Mouse (Mus musculus) liver, embryonic 11.5 days (tissue): ENCODE results near the gene Rhbdf1. TPM values are rescaled to one million over a fixed set of nuclear protein-coding genes. Genes with fewer than 3 reads are reported as not detected.

Experiments
- ATAC-seq: fragments of 200-750 bp; cut with Nextera tagmentation; replicated peaks from 2 replicates; pipeline ENCODE4 v1.8.0; 2017; ENCODE audit warnings: moderate number of reproducible peaks, mild to moderate bottlenecking, moderate TSS enrichment, moderate library complexity; ENCODE audit not compliant: low FRiP score
- DNase-seq: peaks from one replicate; pipeline ENCODE4 v3.0.0-alpha.2; 2017; ENCODE audit warnings: low spot score
- H3K27ac ChIP-seq: fragments of 300-500 bp; sonication (generic); 2 replicates; pipeline ENCODE4 v1.5.1; 2014; ENCODE audit warnings: mild to moderate bottlenecking, low read depth, low read length, control low read depth
- H3K27me3 ChIP-seq: fragments of 300-500 bp; sonication (generic); replicated peaks from 2 replicates; pipeline ENCODE4 v1.6.1; 2014; ENCODE audit warnings: low read length, mixed read lengths; ENCODE audit not compliant: control insufficient read depth, insufficient read depth
- H3K36me3 ChIP-seq: fragments of 300-500 bp; sonication (generic); 2 replicates; pipeline ENCODE4 v1.6.1; 2014; ENCODE audit warnings: mild to moderate bottlenecking, low read length, moderate library complexity, mixed read lengths; ENCODE audit not compliant: control insufficient read depth, insufficient read depth
- H3K4me1 ChIP-seq: fragments of 300-500 bp; sonication (generic); replicated peaks from 2 replicates; pipeline ENCODE4 v1.6.1; 2014; ENCODE audit warnings: low read length, mixed read lengths; ENCODE audit not compliant: control insufficient read depth, insufficient read depth
- H3K4me2 ChIP-seq: fragments of 300-500 bp; sonication (generic); 2 replicates; pipeline ENCODE4 v1.6.1; 2014; ENCODE audit warnings: mild to moderate bottlenecking, control low read depth, moderate library complexity
- H3K4me3 ChIP-seq: fragments of 300-500 bp; sonication (generic); 2 replicates; pipeline ENCODE4 v1.5.1; 2014; ENCODE audit warnings: low read depth, low read length, control low read depth
- H3K9ac ChIP-seq: fragments of 300-500 bp; sonication (generic); 2 replicates; pipeline ENCODE4 v1.6.1; 2014; ENCODE audit warnings: low read depth, low read length, control low read depth
- H3K9me3 ChIP-seq: fragments of 300-500 bp; sonication (generic); 2 replicates; pipeline ENCODE4 v1.6.1; 2016; ENCODE audit warnings: low read length, inconsistent platforms, mixed read lengths; ENCODE audit not compliant: control insufficient read depth
- whole genome bisulfite sequencing: fragments of 180-500 bp; shearing (Covaris S2); extraction: QIAGEN DNeasy Blood & Tissue Kit; methylation state at CpG from one replicate; pipeline ENCODE4 v1.1.7; 2014; 5-methylcytosine and 5-hydroxymethylcytosine counted together
- polyA plus RNA-seq: library from polyadenylated mRNA; unstranded; fragments of >200 nt; fragmentation: Nextera tagmentation; extraction: Ambion mirVana; gene quantifications from 2 replicates; pipeline ENCODE4 v1.2.1, GENCODE M21; 2014

The Rhbdf1 gene
- polyA plus RNA-seq, 1 experiment from 2014 or later: 19.1 TPM

GRCm38 (mm10) chr11:32184469-32184868, 37.6 kb downstream of the Rhbdf1 start:
- Histone ChIP-seq H3K4me2 (no peak overlapping the region), H3K9me3 (no peaks in the 10 kb centered on the region), H3K4me3 (no peak overlapping the region), H3K27me3 (no peaks in the 10 kb centered on the region), H3K27ac (no peak overlapping the region), H3K36me3 (no peaks in the 10 kb centered on the region), H3K9ac (no peak overlapping the region), H3K4me1 (no peaks in the 10 kb centered on the region)
- no peak for ATAC-seq
- no peak for DNase-seq
- 87% methylated on average over 8 of the region's 8 CpGs for WGBS

- 42% methylated on average over 25 of the region's 25 CpGs for WGBS
- Histone ChIP-seq H3K9ac (no peak overlapping the region), H3K9me3 (no peaks in the 10 kb centered on the region), H3K4me1 (no peaks in the 10 kb centered on the region), H3K27me3 (no peaks in the 10 kb centered on the region), H3K36me3 (no peaks in the 10 kb centered on the region), H3K4me2 (no peak overlapping the region), H3K27ac (no peak overlapping the region), H3K4me3 (no peak overlapping the region)
- ATAC-seq (no peak), DNase-seq (peak; percentile 68)
Measured at GRCm38 (mm10) chr11:32181973-32182868, 39.9 kb downstream of the Rhbdf1 start.

DNA sequence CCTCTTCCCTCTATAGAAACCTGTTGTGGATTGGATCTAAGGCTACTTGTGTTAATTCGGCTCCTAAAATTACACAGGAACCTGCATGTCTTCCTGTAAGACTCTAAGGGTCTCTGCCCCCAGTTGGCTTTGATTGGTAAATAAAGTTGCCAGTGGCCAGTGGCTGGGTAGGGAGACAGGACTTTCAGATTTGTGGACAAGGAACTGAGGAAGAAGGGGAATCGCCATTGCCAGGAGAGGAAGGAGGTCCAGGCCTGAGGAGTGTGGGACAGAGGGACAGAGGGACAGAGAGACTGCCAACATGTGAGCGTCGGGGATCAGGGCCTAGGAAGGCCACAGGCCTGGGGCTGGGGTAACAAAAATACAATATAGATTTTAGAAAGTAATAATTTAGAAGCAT, 40.9 kb downstream of the Rhbdf1 start:
- H3K4me3 ChIP-seq: no peak overlapping the region
- no peak for ATAC-seq
- no peaks in the 10 kb centered on the region for H3K27me3 ChIP-seq
- no peaks in the 10 kb centered on the region for H3K9me3 ChIP-seq
- H3K27ac ChIP-seq: no peak overlapping the region
- no peaks in the 10 kb centered on the region for H3K36me3 ChIP-seq
- 77% methylated on average over 4 of the region's 4 CpGs for WGBS
- no peak overlapping the region for H3K9ac ChIP-seq
- no peaks in the 10 kb centered on the region for H3K4me1 ChIP-seq
- H3K4me2 ChIP-seq: no peak overlapping the region
- no peak for DNase-seq

GRCm38 (mm10) chr11:32178506-32178905, 43.6 kb downstream of the Rhbdf1 start:
- no peak for DNase-seq
- ATAC-seq: no peak
- Histone ChIP-seq H3K4me3 (no peak overlapping the region), H3K9ac (no peak overlapping the region), H3K27me3 (no peaks in the 10 kb centered on the region), H3K36me3 (no peaks in the 10 kb centered on the region), H3K4me1 (no peaks in the 10 kb centered on the region), H3K4me2 (no peak overlapping the region), H3K27ac (no peak overlapping the region), H3K9me3 (no peaks in the 10 kb centered on the region)
- WGBS: 85% methylated on average over 1 of the region's 1 CpGs

DNA sequence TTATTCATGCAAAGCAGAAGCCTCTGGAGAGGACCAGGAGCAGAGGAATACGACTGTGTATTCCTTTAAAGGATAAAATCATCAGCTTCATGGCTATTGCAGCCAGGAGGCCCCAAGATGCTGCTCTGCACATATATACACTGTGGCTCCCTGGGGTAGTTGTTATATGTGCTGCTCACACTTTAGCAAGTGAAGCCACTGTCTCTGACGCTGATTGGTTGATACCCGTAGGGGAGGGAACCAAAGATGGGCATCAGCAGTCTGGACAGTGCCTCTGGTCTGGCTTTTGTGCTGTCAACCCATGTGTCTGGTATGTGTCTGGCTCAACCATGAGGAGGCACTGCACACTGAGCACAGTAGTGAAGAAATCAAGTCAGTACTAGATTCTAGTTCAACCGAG, 55.4 kb downstream of the Rhbdf1 start:
- WGBS: 65% methylated on average over 4 of the region's 4 CpGs
- no peak for ATAC-seq
- Histone ChIP-seq H3K9ac (no peak overlapping the region), H3K4me1 (no peaks in the 10 kb centered on the region), H3K9me3 (no peaks in the 10 kb centered on the region), H3K4me2 (no peak overlapping the region), H3K27me3 (peaks cover 4% of the 10 kb centered on the region), H3K27ac (no peak overlapping the region), H3K4me3 (no peak overlapping the region), H3K36me3 (no peaks in the 10 kb centered on the region)
- no peak for DNase-seq

DNA sequence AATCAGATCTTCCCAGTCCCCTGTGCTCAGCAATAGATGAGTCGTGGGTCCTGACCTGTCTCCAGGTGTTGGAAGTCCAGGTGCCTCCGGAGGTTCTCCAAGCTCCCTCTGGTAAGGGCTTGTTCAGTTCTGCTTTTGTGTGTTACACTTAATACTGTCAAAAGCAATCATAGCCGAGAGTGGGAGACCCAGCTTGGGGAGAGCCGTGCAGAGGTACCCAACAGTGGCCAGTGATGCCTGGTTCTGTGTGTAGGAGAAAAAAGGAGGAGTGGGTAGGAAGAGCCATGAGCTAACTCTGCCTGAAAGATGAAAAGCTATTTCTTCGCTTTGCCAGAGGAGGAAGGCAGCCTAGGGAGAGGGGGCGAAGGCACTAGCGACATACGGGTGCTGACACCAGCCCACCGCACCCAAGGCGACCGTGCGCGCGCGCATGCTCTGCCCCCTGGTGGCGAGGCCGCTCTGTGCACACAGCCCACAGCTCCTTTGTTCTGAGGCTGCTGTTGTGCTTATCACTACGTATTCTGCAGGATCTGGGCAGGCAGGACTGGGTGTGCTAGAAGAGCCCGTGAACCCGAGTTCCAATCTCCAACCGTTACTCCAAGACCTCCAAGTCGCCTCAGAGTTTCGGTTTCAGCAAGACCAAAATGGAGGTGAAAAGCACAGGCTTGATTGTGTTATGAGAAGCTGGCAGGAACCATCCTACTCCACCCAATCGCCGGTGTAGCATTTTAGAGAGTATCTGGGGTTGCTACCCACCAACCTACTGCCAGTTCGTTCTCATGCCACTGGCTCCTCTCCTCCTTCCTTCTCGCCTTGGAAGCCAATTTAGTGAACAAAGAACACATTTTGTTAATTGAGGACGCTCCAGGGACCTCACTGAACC, 59.9 kb downstream of the Rhbdf1 start:
- Histone ChIP-seq H3K9me3 (no peaks in the 10 kb centered on the region), H3K36me3 (no peaks in the 10 kb centered on the region), H3K27me3 (peaks cover 12% of the 10 kb centered on the region), H3K4me1 (no peaks in the 10 kb centered on the region), H3K27ac (no peak overlapping the region), H3K4me3 (peak overlapping the region; percentile 9; the same call in 1 of the 2 replicates), H3K4me2 (peak overlapping the region; percentile 50), H3K9ac (no peak overlapping the region)
- 14% methylated on average over 28 of the region's 28 CpGs for WGBS
- DNase-seq: peak; percentile 82
- peak; percentile 71 for ATAC-seq

DNA sequence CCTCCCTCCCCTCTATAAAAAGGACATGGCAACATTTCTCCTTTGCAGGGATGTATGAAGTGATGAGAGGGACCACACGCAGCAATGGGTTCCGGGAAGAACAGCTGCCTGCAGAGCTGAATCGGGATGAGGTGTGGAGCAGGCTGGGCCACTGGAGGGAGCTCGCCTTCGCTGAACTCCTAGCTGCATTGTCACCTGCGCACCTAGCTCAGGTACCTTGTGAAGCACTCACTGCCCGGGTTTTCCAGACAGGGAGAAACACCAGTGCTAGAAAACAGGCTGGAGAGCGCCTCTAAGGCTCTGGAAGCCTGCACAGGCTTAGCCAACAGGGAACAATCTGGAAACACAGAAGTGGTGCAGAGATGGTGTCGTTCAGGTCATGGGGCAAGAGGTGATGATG, 60.6 kb downstream of the Rhbdf1 start:
- 13% methylated on average over 9 of the region's 9 CpGs for WGBS
- Histone ChIP-seq H3K4me1 (no peaks in the 10 kb centered on the region), H3K27me3 (peaks cover 12% of the 10 kb centered on the region), H3K27ac (no peak overlapping the region), H3K4me3 (no peak overlapping the region), H3K9me3 (no peaks in the 10 kb centered on the region), H3K4me2 (peak overlapping the region; percentile 50; the same call in 1 of the 2 replicates), H3K9ac (no peak overlapping the region), H3K36me3 (no peaks in the 10 kb centered on the region)
- no peak for ATAC-seq
- no peak for DNase-seq

DNA sequence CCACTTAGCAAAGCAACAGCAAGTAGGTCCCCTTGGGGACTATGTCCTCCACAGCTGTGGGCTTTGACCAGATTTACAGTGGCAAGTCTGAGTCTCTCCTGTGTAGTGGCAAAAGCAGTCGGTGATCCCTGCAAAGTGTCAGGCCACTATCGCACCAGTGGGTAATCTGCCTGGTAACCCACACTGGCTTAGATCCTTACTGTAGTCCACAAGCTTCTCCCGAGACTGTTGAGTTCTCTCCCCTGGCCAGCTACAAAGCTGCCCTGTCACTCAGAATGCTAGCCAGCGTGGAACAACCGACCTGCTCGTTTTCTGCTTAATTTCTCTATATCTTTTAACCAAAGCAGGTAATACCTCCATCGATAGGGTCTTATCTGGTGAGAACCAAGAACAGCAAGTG, 61.8 kb downstream of the Rhbdf1 start:
- WGBS: 70% methylated on average over 7 of the region's 7 CpGs
- no peaks in the 10 kb centered on the region for H3K4me1 ChIP-seq
- no peaks in the 10 kb centered on the region for H3K36me3 ChIP-seq
- no peak overlapping the region for H3K27ac ChIP-seq
- ATAC-seq: no peak
- H3K27me3 ChIP-seq: peaks cover 12% of the 10 kb centered on the region
- no peak for DNase-seq
- no peak overlapping the region for H3K9ac ChIP-seq
- H3K4me2 ChIP-seq: no peak overlapping the region
- no peak overlapping the region for H3K4me3 ChIP-seq
- no peaks in the 10 kb centered on the region for H3K9me3 ChIP-seq
